Mouse (Mus musculus): ENCODE measurements around the gene 2310030G06Rik. TPM values are rescaled to one million over a fixed set of nuclear protein-coding genes. Genes with fewer than 3 reads are reported as not detected.

The 2310030G06Rik gene
- total and polyA plus RNA-seq, 3 experiments = not detected

- peak; percentile 26 for DNase-seq (ENCODE audit: low read depth, low spot score)
- H3K4me3 ChIP-seq (ENCODE audit: control insufficient read depth in 1 of 2, insufficient read depth in 1 of 2, low read depth in 2 of 2, low read length in 2 of 2) = no peak overlapping the region
Measured at GRCm38 (mm10) chr9:50697706-50698041, 48.7 kb downstream of the 2310030G06Rik start.

GRCm38 (mm10) chr9:50696851-50697705, 49.3 kb downstream of the 2310030G06Rik start:
- no peak overlapping the region for H3K9ac ChIP-seq (ENCODE audit: control insufficient read depth, low read depth, low read length, poor library complexity, severe bottlenecking)
- H3K79me2 ChIP-seq (ENCODE audit: control insufficient read depth, insufficient read depth, low read length, poor library complexity) = no peaks in the 10 kb centered on the region
- H3K36me3 ChIP-seq (ENCODE audit: control insufficient read depth in 1 of 2, insufficient read depth in 2 of 2, low read length in 2 of 2) = no peaks in the 10 kb centered on the region
- no peaks in the 10 kb centered on the region for H3K4me1 ChIP-seq (ENCODE audit: control insufficient read depth in 1 of 2, insufficient read depth in 2 of 2, low read length in 2 of 2)
- no peak overlapping the region for H3K4me3 ChIP-seq (ENCODE audit: control insufficient read depth in 1 of 2, insufficient read depth in 1 of 2, low read depth in 2 of 2, low read length in 2 of 2)
- no peaks in the 10 kb centered on the region for H3K9me3 ChIP-seq (replicated peaks; ENCODE audit: insufficient read depth, low read length)
- no peak overlapping the region for H3K27ac ChIP-seq (ENCODE audit: control insufficient read depth, low read depth, low read length)
- no peak for TF ChIP-seq MAZ (IDR thresholded peaks at IDR 0.05; ENCODE audit: low read depth, low read length)
- no peak for TF ChIP-seq BHLHE40 (IDR thresholded peaks at IDR 0.05; ENCODE audit: borderline replicate concordance, low read depth, low read length)
- no peak for TF ChIP-seq ZKSCAN1 (IDR thresholded peaks at IDR 0.05; ENCODE audit: low read depth, low read length)
- no peak for TF ChIP-seq KAT2A (conservative IDR thresholded peaks at IDR 0.05; ENCODE audit: low read depth, low read length)
- no peak for TF ChIP-seq ETS1 (IDR thresholded peaks at IDR 0.05; ENCODE audit: low read depth, low read length)
- no peak for TF ChIP-seq GATA1 (IDR thresholded peaks at IDR 0.05; ENCODE audit: low read depth, low read length)
- H3K27me3 ChIP-seq (ENCODE audit: control insufficient read depth in 1 of 2, insufficient read depth in 2 of 2, low read length in 2 of 2) = peaks cover 23 to 27% of the 10 kb centered on the region in 2 experiments
- no peak for DNase-seq (ENCODE audit: low read depth, low spot score)

More at GRCm38 (mm10) chr9:50697706-50698041, 48.7 kb downstream of the 2310030G06Rik start:
- Histone ChIP-seq H3K9me3 (replicated peaks; ENCODE audit: insufficient read depth, low read length) (no peaks in the 10 kb centered on the region), H3K27me3 (ENCODE audit: control insufficient read depth in 1 of 2, insufficient read depth in 2 of 2, low read length in 2 of 2) (peaks cover 22% of the 10 kb centered on the region in 2 experiments), H3K4me1 (ENCODE audit: control insufficient read depth in 1 of 2, insufficient read depth in 2 of 2, low read length in 2 of 2) (no peaks in the 10 kb centered on the region), H3K79me2 (ENCODE audit: control insufficient read depth, insufficient read depth, low read length, poor library complexity) (no peaks in the 10 kb centered on the region), H3K36me3 (ENCODE audit: control insufficient read depth in 1 of 2, insufficient read depth in 2 of 2, low read length in 2 of 2) (no peaks in the 10 kb centered on the region), H3K27ac (ENCODE audit: control insufficient read depth, low read depth, low read length) (no peak overlapping the region), H3K9ac (ENCODE audit: control insufficient read depth, low read depth, low read length, poor library complexity, severe bottlenecking) (no peak overlapping the region)
- TF ChIP-seq ELF1 (IDR thresholded peaks at IDR 0.05; ENCODE audit: low read depth, low read length) (no peak), BHLHE40 (IDR thresholded peaks at IDR 0.05; ENCODE audit: borderline replicate concordance, low read depth, low read length) (no peak), NRF1 (IDR thresholded peaks at IDR 0.05; ENCODE audit: insufficient read depth, low read depth, low read length, poor library complexity, severe bottlenecking) (peak; percentile 42; the same call in 1 of the 2 replicates), E2F4 (IDR thresholded peaks at IDR 0.05; ENCODE audit: borderline replicate concordance, low read depth, low read length) (no peak)

GRCm38 (mm10) chr9:50695153-50695552, 51.2 kb downstream of the 2310030G06Rik start:
- TF ChIP-seq ZNF384 (IDR thresholded peaks at IDR 0.05; ENCODE audit: low read depth, low read length) (no peak), RAD21 (IDR thresholded peaks at IDR 0.05; ENCODE audit: low read depth, low read length) (no peak), MEF2A (IDR thresholded peaks at IDR 0.05; ENCODE audit: extremely low read depth, insufficient replicate concordance, low read depth, low read length, poor library complexity, severe bottlenecking) (no peak), UBTF (IDR thresholded peaks at IDR 0.05; ENCODE audit: borderline replicate concordance, insufficient read depth, low read depth, low read length) (no peak), POLR2AphosphoS2 (IDR thresholded peaks at IDR 0.05; ENCODE audit: low read length) (no peak), E2F4 (IDR thresholded peaks at IDR 0.05; ENCODE audit: borderline replicate concordance, low read depth, low read length) (no peak), BHLHE40 (IDR thresholded peaks at IDR 0.05; ENCODE audit: borderline replicate concordance, low read depth, low read length) (no peak), TBP (IDR thresholded peaks at IDR 0.05; ENCODE audit: low read depth, low read length) (no peak), NELFE (IDR thresholded peaks at IDR 0.05; ENCODE audit: low read depth, low read length) (no peak), MYC (IDR thresholded peaks at IDR 0.05; ENCODE audit: low read depth, low read length) (no peak), CHD2 (IDR thresholded peaks at IDR 0.05; ENCODE audit: low read length) (no peak), GATA1 (IDR thresholded peaks at IDR 0.05; ENCODE audit: low read depth, low read length) (no peak)
- Histone ChIP-seq H3K9ac (ENCODE audit: control insufficient read depth, low read depth, low read length, poor library complexity, severe bottlenecking) (no peak overlapping the region), H3K4me1 (ENCODE audit: control insufficient read depth in 1 of 2, insufficient read depth in 2 of 2, low read length in 2 of 2) (no peaks in the 10 kb centered on the region), H3K4me3 (ENCODE audit: control insufficient read depth in 1 of 2, insufficient read depth in 1 of 2, low read depth in 2 of 2, low read length in 2 of 2) (no peak overlapping the region), H3K27me3 (ENCODE audit: control insufficient read depth in 1 of 2, insufficient read depth in 2 of 2, low read length in 2 of 2) (peaks cover 25 to 30% of the 10 kb centered on the region in 2 experiments), H3K79me2 (ENCODE audit: control insufficient read depth, insufficient read depth, low read length, poor library complexity) (no peaks in the 10 kb centered on the region), H3K27ac (ENCODE audit: control insufficient read depth, low read depth, low read length) (no peak overlapping the region), H3K36me3 (ENCODE audit: control insufficient read depth in 1 of 2, insufficient read depth in 2 of 2, low read length in 2 of 2) (no peaks in the 10 kb centered on the region), H3K9me3 (replicated peaks; ENCODE audit: insufficient read depth, low read length) (no peaks in the 10 kb centered on the region)
- DNase-seq (ENCODE audit: low read depth, low spot score) = no peak

All from MEL (cell line).